Mouse (Mus musculus) B cell, adult (primary cell): Measurements from ENCODE around the gene Hspa4l. TPM values are rescaled to one million over a fixed set of nuclear protein-coding genes. Genes with fewer than 3 reads are reported as not detected.

Source experiments
- total RNA-seq: library from RNA; stranded (reverse); gene quantifications from 4 replicates; pipeline ENCODE4 v1.2.4, GENCODE M21; 2023; ENCODE audit not compliant: inconsistent age

Hspa4l gene
- 6.7 to 12.8 TPM (median 10.0 TPM) in 4 replicates for total RNA-seq

DNA sequence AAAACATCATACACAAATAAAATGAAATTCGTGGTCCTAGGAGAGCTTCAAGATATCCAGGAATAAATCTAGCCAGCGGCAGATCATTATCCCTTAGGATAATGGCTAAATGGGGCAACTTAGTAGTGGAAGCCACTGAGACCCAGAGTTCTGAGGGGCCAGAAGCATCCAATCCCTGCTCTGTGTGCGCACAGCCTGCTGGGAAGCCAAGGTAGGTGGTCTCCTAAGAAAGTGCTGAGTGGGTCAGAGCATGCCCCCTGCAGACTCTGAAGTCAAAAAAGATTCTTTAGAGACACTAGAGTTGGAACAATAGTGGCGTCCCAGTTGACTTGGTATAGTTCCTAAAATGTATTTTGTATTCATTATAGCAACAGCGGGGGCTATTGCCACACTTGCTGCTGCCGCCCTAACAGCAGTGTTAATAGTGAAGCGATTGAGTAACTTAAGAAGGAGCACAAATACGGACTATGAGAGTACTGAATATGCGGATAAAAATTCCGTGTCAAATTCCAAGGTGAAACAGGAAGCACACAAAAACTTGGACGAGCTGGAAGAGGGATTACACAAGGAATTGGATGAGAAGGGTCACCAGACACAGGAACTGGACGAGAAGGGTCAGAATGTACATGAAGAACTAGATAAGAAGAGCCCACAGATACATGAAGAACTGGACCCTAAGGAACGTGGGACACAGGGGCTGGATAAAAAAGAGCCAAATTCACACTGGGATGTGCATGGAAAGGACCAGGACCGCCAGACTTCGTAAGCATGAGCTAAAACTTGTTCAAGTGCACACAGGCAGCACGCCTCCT is at the start of gene Hspa4l:
Gene Hspa4l (plus strand): TSS at position 472 of the 812 bp plus-strand sequence.

GRCm38 (mm10) chr3:40708655-40709054 is 35.6 kb upstream of the Hspa4l start, which contains the start of gene Slc25a31:
Gene Slc25a31, plus strand, starts transcription at chr3:40708855.

GRCm38 (mm10) chr3:40799530-40800372 is 55.5 kb downstream of the Hspa4l start, which contains the start of gene Plk4:
Gene Plk4, plus strand, starts transcription at chr3:40800019.

Other genes starting within 250 kb of the Hspa4l start
- gene Intu, start 213.2 kb upstream of the Hspa4l start, total RNA-seq, result 0.90 to 2.4 TPM (median 1.6 TPM) in 4 replicates
- gene Slc25a31, start 35.6 kb upstream of the Hspa4l start, total RNA-seq, result not detected in 4 replicates
- gene Plk4, start 55.5 kb downstream of the Hspa4l start, total RNA-seq, result 21.0 to 35.0 TPM (median 28.7 TPM) in 4 replicates
- 13.6 to 15.6 TPM (median 14.7 TPM) in 4 replicates for gene Mfsd8, start 102.4 kb downstream of the Hspa4l start, total RNA-seq
- gene Abhd18, start 102.5 kb downstream of the Hspa4l start, total RNA-seq, result 7.8 to 9.9 TPM (median 8.5 TPM) in 4 replicates
- not detected in 4 replicates for gene 1700034I23Rik, start 158.0 kb downstream of the Hspa4l start, total RNA-seq
- gene Larp1b, start 205.3 kb downstream of the Hspa4l start, total RNA-seq, result 14.8 to 21.9 TPM (median 18.0 TPM) in 4 replicates